Mouse (Mus musculus) liver, embryonic 14.5 days (tissue): Measurements from ENCODE around the gene Igfbpl1. TPM values are rescaled to one million over a fixed set of nuclear protein-coding genes. Genes with fewer than 3 reads are reported as not detected.

Experiments used
- ATAC-seq: fragments of 200-750 bp; cut with Nextera tagmentation; 2 replicates; pipeline ENCODE4 v1.8.0; 2017; ENCODE audit warnings: moderate number of reproducible peaks, mild to moderate bottlenecking, moderate library complexity; ENCODE audit not compliant: insufficient read depth
- DNase-seq, 3 experiments: peaks; one replicate each; pipeline ENCODE4 v3.0.0-alpha.2; 2012 to 2013; ENCODE audit warnings: low read depth in 3 of 3, low spot score in 3 of 3
- H3K27ac ChIP-seq: fragments of 300-500 bp; sonication (generic); 2 replicates; pipeline ENCODE4 v1.5.1; 2014; ENCODE audit warnings: moderate library complexity, mild to moderate bottlenecking, control low read depth, inconsistent platforms
- H3K27me3 ChIP-seq: fragments of 300-500 bp; sonication (generic); 2 replicates; pipeline ENCODE4 v1.6.1; 2014; ENCODE audit warnings: mild to moderate bottlenecking, low read length, moderate library complexity; ENCODE audit not compliant: control insufficient read depth, insufficient read depth
- H3K36me3 ChIP-seq: fragments of 300-500 bp; sonication (generic); replicated peaks from 2 replicates; pipeline ENCODE4 v1.6.1; 2014; ENCODE audit warnings: low read depth; ENCODE audit not compliant: control insufficient read depth, insufficient read depth
- H3K4me1 ChIP-seq, 2 experiments: fragments of 200-500 bp in 1 of 2; fragments of 300-500 bp in 1 of 2; sonication (generic) in 1 of 2; replicated peaks; 2 replicates each; pipeline ENCODE4 v1.6.1; 2012 to 2014; ENCODE audit warnings: antibody characterized with exemption in 1 of 2, inconsistent platforms in 1 of 2, low read length in 1 of 2; ENCODE audit not compliant: control insufficient read depth in 2 of 2, insufficient read depth in 2 of 2
- H3K4me2 ChIP-seq: fragments of 300-500 bp; sonication (generic); 2 replicates; pipeline ENCODE4 v1.6.1; 2014; ENCODE audit warnings: low read depth, mild to moderate bottlenecking, control low read depth, moderate library complexity
- H3K4me3 ChIP-seq, 2 experiments: fragments of 200-500 bp in 1 of 2; fragments of 300-500 bp in 1 of 2; sonication (generic) in 1 of 2; 2 replicates each; pipeline ENCODE4 v1.5.1; 2012 to 2014; ENCODE audit warnings: low read depth in 2 of 2, low read length in 2 of 2, mild to moderate bottlenecking in 2 of 2, control low read depth in 1 of 2, inconsistent platforms in 1 of 2, moderate library complexity in 1 of 2; ENCODE audit not compliant: insufficient read depth in 1 of 2
- H3K9ac ChIP-seq: fragments of 300-500 bp; sonication (generic); replicated peaks from 2 replicates; pipeline ENCODE4 v1.6.1; 2014; ENCODE audit warnings: mild to moderate bottlenecking, control low read depth, moderate library complexity
- H3K9me3 ChIP-seq: fragments of 300-500 bp; sonication (generic); 2 replicates; pipeline ENCODE4 v1.6.1; 2016; ENCODE audit warnings: low read length, mixed read lengths; ENCODE audit not compliant: control insufficient read depth
- CTCF ChIP-seq: IDR thresholded peaks from 2 replicates; pipeline ENCODE4 v1.5.1; 2016; ENCODE audit warnings: antibody characterized with exemption, low read depth, control low read depth
- EP300 ChIP-seq: IDR thresholded peaks from 2 replicates; pipeline ENCODE4 v1.6.1; 2016; ENCODE audit warnings: antibody characterized with exemption, low read depth
- WGBS: fragments of 180-500 bp; shearing (Covaris S2); extraction: QIAGEN DNeasy Blood & Tissue Kit; methylation state at CpG from one replicate; pipeline ENCODE4 v1.1.7; 2014; ENCODE audit not compliant: insufficient replicate concordance; 5-methylcytosine and 5-hydroxymethylcytosine counted together
- polyA plus RNA-seq, 2 experiments: library from polyadenylated mRNA; depleted of rRNA in 1 of 2; stranded (reverse) in 1 of 2; unstranded in 1 of 2; fragments of >200 nt; fragmentation: Nextera tagmentation in 1 of 2; extraction: Ambion mirVana in 1 of 2; gene quantifications; 2 replicates each; pipeline versions ENCODE4 v1.2.1 to v1.2.3; 2012 to 2014

The Igfbpl1 gene
- polyA plus RNA-seq, 2 experiments: 0.03 TPM; not detected in 1

DNA sequence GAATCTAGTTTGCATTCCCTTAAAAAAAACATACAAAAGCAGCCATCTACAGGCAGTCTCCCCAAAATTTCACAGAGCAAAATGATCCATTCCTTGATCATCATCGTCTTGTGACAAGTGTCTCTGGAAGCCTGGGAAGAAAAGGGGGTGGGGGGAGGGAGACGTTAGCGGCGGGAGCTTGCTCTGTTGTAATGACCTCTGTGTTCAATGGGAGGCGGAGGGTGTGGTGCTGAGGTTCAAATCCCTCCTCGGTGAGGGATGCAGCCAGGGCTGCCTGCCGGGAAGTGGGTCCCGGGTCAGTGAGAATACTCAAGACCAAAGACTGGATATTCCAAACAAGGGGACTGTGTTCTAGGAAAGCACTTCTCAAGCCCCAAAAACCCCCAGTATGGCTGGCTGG, 15.5 kb downstream of the Igfbpl1 start:
- no peak overlapping the region for H3K9ac ChIP-seq
- no peak overlapping the region for H3K27ac ChIP-seq
- TF ChIP-seq EP300: no peak
- no peak for TF ChIP-seq CTCF
- H3K4me1 ChIP-seq: no peaks in the 10 kb centered on the region
- H3K9me3 ChIP-seq: no peaks in the 10 kb centered on the region
- H3K4me2 ChIP-seq: no peak overlapping the region
- 32% methylated on average over 8 of the region's 8 CpGs for WGBS
- DNase-seq: no peak
- no peaks in the 10 kb centered on the region for H3K27me3 ChIP-seq
- H3K4me3 ChIP-seq: no peak overlapping the region
- no peak for ATAC-seq
- no peaks in the 10 kb centered on the region for H3K36me3 ChIP-seq

DNA sequence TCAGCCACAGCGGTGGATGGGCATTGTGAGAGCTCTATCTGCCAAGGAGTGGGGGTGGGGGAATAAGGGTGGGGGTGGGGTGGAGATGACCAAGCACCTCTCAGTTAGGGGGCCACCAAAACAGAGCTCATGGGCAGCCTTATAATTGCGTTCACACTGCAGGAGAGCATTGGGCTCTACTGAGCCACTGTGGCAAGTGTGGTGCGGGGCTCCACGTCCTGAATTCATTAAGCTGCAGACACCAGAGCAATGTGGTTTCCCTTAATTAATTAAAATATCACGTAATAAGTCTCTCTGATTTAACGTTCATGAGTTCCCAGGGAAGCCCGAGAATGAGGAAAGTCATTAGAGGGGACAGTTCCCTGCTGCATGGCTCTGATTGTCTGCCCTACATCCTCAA, 18.7 kb downstream of the Igfbpl1 start:
- H3K9me3 ChIP-seq: no peaks in the 10 kb centered on the region

DNA sequence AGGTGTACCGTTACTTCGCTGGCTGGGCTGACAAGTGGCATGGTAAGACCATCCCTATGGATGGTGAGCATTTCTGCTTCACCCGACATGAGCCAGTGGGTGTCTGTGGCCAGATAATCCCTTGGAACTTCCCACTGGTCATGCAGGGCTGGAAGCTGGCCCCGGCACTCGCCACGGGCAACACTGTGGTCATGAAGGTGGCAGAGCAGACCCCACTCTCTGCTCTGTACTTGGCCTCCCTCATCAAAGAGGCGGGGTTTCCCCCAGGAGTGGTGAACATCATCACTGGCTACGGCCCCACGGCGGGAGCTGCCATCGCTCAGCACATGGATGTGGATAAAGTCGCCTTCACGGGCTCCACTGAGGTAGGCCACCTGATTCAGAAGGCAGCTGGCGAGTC, 23.8 kb downstream of the Igfbpl1 start:
- H3K4me3 ChIP-seq: no peak overlapping the region
- H3K36me3 ChIP-seq: no peaks in the 10 kb centered on the region
- no peaks in the 10 kb centered on the region for H3K27me3 ChIP-seq
- H3K9ac ChIP-seq: no peak overlapping the region
- ATAC-seq (no peak), DNase-seq (no peak)
- no peak overlapping the region for H3K4me2 ChIP-seq
- TF ChIP-seq EP300 (no peak), CTCF (no peak)
- H3K9me3 ChIP-seq: no peaks in the 10 kb centered on the region
- WGBS: 73% methylated on average over 14 of the region's 14 CpGs
- no peaks in the 10 kb centered on the region; a peak in 1 of 4 replicates for H3K4me1 ChIP-seq
- H3K27ac ChIP-seq: no peak overlapping the region

More for the DNA sequence above, 18.7 kb downstream of the Igfbpl1 start:
- no peaks in the 10 kb centered on the region for H3K4me1 ChIP-seq
- DNase-seq (no peak), ATAC-seq (no peak)
- H3K4me2 ChIP-seq: no peak overlapping the region
- H3K4me3 ChIP-seq: no peak overlapping the region
- TF ChIP-seq CTCF (no peak), EP300 (no peak)
- H3K27ac ChIP-seq: no peak overlapping the region
- no peaks in the 10 kb centered on the region for H3K36me3 ChIP-seq
- 38% methylated on average over 7 of the region's 7 CpGs for WGBS
- H3K27me3 ChIP-seq: no peaks in the 10 kb centered on the region
- no peak overlapping the region for H3K9ac ChIP-seq

DNA sequence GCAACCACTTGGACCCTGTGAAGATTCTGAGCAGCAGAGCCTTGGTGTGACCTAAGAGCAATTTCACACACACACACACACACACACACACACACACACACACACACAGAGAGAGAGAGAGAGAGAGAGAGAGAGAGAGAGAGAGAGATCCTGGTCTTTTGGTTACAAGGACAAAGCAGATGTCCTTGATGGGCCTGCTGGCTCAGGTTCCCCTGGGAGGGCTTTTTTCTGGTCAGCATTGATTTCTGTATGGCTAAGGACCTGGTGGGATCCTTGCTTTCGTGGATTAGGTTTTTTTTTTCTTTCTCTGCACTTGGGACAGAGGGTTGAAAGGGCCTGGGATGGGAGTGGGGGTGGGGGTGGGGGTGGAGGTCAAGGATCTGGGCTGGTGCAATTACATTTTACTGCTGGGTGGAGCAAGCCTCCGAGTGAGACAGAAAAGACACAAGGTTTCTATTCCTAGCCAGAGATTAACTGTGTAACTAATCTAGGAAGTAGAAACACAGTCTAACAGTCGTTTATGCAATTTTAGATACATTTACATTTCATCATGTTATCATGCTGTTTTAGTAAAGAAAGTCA, 26.7 kb downstream of the Igfbpl1 start:
- no peak for TF ChIP-seq CTCF
- TF ChIP-seq EP300: no peak
- Histone ChIP-seq H3K9ac (no peak overlapping the region), H3K4me1 (peaks cover 0 to 1% of the 10 kb centered on the region in 2 experiments; a peak in 1 of 4 replicates), H3K4me2 (peak overlapping the region; percentile 9; the same call in 1 of the 2 replicates), H3K4me3 (no peak overlapping the region), H3K27ac (no peak overlapping the region), H3K9me3 (no peaks in the 10 kb centered on the region), H3K27me3 (no peaks in the 10 kb centered on the region; the same call in 1 of the 2 replicates), H3K36me3 (no peaks in the 10 kb centered on the region)
- ATAC-seq (no peak), DNase-seq (no peak)
- 18% methylated on average over 3 of the region's 3 CpGs for WGBS

DNA sequence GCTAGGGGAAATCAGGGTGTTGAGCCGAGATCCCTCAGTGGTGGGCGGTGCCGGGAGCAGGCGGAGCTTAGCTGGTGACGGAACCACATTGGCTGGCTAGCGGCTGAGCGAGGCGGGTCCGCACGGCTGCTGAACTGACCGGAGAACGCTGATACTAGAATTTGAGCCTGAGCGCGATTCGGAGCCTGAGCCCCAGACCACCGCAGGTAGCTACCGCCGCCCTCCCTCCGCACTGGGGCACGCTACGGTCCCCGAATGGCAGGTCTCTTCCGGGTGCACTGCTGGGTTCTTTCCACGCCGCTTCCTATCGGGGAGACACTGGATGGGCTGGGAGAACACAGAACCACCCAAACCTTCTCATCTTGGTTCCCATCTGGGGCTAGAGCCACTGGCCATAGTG, 27.8 kb downstream of the Igfbpl1 start, which contains the start of gene Aldh1b1:
Gene Aldh1b1, plus strand, starts transcription at position 59 of the 400 bp plus-strand sequence.
- Histone ChIP-seq H3K9me3 (no peaks in the 10 kb centered on the region), H3K4me1 (peaks cover 0 to 1% of the 10 kb centered on the region in 2 experiments; a peak in 2 of 4 replicates), H3K9ac (peak within 1 kb of the TSS; percentile 27), H3K4me3 (peak within 1 kb of the TSS; percentile 49 to 57), H3K36me3 (no peaks in the 10 kb centered on the region), H3K4me2 (peak within 1 kb of the TSS; percentile 57), H3K27ac (no peak within 1 kb of the TSS), H3K27me3 (no peaks in the 10 kb centered on the region; the same call in 1 of the 2 replicates)
- ATAC-seq (peak; percentile 60; the same call in 1 of the 2 replicates), DNase-seq (peak in 1 of 3 experiments; percentile 34)
- 1% methylated on average over 26 of the region's 26 CpGs for WGBS
- TF ChIP-seq EP300 (no peak), CTCF (no peak)
